Mouse (Mus musculus): ENCODE results near the gene Phactr4.

DNA sequence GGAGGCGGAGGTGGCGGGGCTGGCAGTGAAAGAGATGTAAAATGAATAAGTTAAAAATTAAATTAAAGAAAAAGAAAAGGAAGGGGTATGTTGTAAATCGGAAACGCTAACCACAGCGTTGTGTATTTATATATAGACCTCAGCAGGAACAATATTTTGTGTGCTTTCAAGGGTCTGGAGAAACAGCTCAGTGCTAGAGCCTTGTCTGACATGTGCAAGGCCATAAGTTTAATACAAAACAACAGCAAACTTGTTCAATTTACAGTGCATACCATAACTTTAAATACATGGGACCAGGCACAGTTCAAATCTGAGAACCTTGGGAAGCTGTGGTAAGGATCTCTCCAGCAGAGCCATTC lies 41.9 kb upstream of the Phactr4 start:
- TF ChIP-seq CTCF (IDR thresholded peaks at IDR 0.05; ENCODE audit: control insufficient read depth, insufficient read depth, insufficient read length) (no peak), FOSL1 (IDR thresholded peaks at IDR 0.05; ENCODE audit: insufficient read depth, low read length, poor library complexity, severe bottlenecking) (no peak), MAX (IDR thresholded peaks at IDR 0.05) (no peak), MYOG (IDR thresholded peaks at IDR 0.05; ENCODE audit: control insufficient read depth, extremely low read depth, insufficient read length) (no peak), MYOD1 (IDR thresholded peaks at IDR 0.05; ENCODE audit: control insufficient read depth, insufficient read length, low read depth) (no peak)
